Mouse (Mus musculus) olfactory bulb, adult 2 months (tissue): ENCODE results near the gene Pbrm1.

Experiments used
- CTCF ChIP-seq: fragments of 200-500 bp; IDR thresholded peaks from 2 replicates; pipeline ENCODE4 v1.5.1; 2012; ENCODE audit warnings: low read depth, mild to moderate bottlenecking, low read length, moderate library complexity; ENCODE audit not compliant: insufficient read depth
- POLR2A ChIP-seq: fragments of 200-500 bp; IDR thresholded peaks from 2 replicates; pipeline ENCODE4 v1.6.1; 2012; ENCODE audit warnings: mild to moderate bottlenecking, low read depth, low read length, moderate library complexity; ENCODE audit not compliant: insufficient read depth

DNA sequence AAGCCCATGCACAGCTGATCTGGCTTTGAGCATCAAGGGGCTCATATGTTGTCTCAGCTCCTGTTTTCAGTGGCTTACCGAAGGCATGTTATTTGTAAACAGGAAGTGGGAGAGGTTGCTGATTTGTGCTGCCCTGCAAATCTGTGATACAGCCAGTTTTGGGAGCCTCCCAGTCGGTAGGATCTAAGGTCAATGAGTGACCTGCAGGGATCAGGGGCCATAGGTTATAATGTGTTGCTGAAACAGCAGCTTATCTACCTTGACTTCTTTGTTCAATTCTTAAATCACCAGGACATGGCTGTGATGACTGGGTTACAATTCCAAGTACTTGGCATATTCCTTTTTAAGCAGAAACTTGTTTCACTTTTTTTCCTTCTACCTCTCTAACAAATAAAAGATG is 96.6 kb downstream of the Pbrm1 start:
- TF ChIP-seq CTCF, result no peak
- no peak for TF ChIP-seq POLR2A
